Mouse (Mus musculus): ENCODE measurements around the gene Rnd1. TPM values are rescaled to one million over a fixed set of nuclear protein-coding genes. Genes with fewer than 3 reads are reported as not detected.

The Rnd1 gene
- polyA plus RNA-seq, 1 experiment from 2014 or later: 16.4 TPM

DNA sequence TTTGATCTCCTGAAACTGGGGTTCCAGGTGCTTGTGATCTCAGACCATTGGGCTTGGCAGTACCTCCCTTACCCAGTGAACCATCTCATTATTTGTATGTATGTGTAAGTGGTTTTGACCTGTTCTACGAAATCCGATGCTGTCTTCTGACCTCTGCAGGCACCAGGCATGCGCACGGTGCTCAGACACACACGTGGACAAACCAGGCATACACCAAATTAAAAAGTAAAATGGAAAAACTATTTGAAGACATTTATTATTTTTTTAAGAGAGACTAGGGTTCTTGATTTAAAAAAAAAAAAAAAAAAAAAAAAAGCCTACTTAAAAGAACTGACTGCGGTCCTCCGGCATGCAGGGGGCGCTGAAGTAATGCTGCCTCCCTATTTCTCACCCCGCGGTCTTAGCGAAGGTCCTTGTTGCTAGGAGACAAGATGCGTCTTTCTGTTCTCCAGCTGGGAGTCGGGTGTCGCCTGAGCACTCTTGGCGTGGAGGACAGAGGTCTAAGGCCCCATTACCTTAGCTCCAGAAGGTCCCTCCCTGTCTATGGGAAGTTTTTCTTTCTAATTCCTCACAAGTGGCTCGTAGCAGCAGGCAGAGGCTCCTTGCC, 30.6 kb upstream of the Rnd1 start, which contains the start of gene Ccdc65:
Ccdc65 (plus strand) TSS at position 442 of the 607 bp plus-strand sequence.
- H3K4me2 ChIP-seq (ENCODE audit: low read length): peak within 1 kb of the TSS; percentile 49
- H3K36me3 ChIP-seq (ENCODE audit: control insufficient read depth, insufficient read depth): no peaks in the 10 kb centered on the region
- peaks cover 6% of the 10 kb centered on the region; the same call in 1 of the 2 replicates for H3K27me3 ChIP-seq (replicated peaks; ENCODE audit: control insufficient read depth, insufficient read depth, low read length)
- H3K9me3 ChIP-seq (ENCODE audit: control insufficient read depth, low read length): no peaks in the 10 kb centered on the region
- no peaks in the 10 kb centered on the region for H3K4me1 ChIP-seq (replicated peaks; ENCODE audit: control insufficient read depth, insufficient read depth, low read length)
- H3K4me3 ChIP-seq (replicated peaks; ENCODE audit: low read length): peak within 1 kb of the TSS; percentile 40
- H3K9ac ChIP-seq (replicated peaks; ENCODE audit: low read depth, low read length): no peak within 1 kb of the TSS
- ATAC-seq: peak; percentile 47
- no peak within 1 kb of the TSS for H3K27ac ChIP-seq (ENCODE audit: low read length)
- WGBS: 19% methylated on average over 16 of the region's 16 CpGs

DNA sequence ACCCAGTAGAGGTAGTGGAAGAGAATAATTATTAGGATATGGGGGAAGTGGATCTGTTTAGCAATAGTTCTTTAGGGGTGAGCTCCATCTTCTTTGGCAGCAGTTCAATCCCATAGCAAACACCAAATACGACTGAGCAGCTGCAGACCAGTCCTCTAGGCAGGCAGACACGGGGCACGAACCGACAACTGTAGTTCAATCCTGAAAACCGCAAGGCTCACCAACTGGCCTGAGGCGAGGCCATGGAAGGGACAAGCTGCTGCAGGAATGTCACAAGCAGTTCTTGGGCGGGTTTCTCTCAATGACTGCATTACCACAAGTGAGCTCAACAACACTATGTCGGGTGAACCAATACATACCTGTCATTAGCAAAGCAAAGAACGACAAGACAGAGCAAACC, 27.1 kb upstream of the Rnd1 start:
- ATAC-seq: no peak
- Histone ChIP-seq H3K4me3 (replicated peaks; ENCODE audit: low read length) (no peak overlapping the region), H3K27ac (ENCODE audit: low read length) (no peak overlapping the region), H3K27me3 (replicated peaks; ENCODE audit: control insufficient read depth, insufficient read depth, low read length) (peaks cover 17% of the 10 kb centered on the region), H3K9me3 (ENCODE audit: control insufficient read depth, low read length) (no peaks in the 10 kb centered on the region), H3K9ac (replicated peaks; ENCODE audit: low read depth, low read length) (no peak overlapping the region), H3K36me3 (ENCODE audit: control insufficient read depth, insufficient read depth) (no peaks in the 10 kb centered on the region), H3K4me1 (replicated peaks; ENCODE audit: control insufficient read depth, insufficient read depth, low read length) (peaks cover 6% of the 10 kb centered on the region), H3K4me2 (ENCODE audit: low read length) (no peak overlapping the region)
- WGBS: 62% methylated on average over 9 of the region's 9 CpGs

GRCm38 (mm10) chr15:98699190-98700105, 22.2 kb upstream of the Rnd1 start:
- peak; percentile 95 for ATAC-seq
- Histone ChIP-seq H3K9me3 (ENCODE audit: control insufficient read depth, low read length) (no peaks in the 10 kb centered on the region), H3K4me3 (replicated peaks; ENCODE audit: low read length) (peak overlapping the region; percentile 41), H3K9ac (replicated peaks; ENCODE audit: low read depth, low read length) (peak overlapping the region; percentile 57), H3K4me2 (ENCODE audit: low read length) (peak overlapping the region; percentile 58), H3K27ac (ENCODE audit: low read length) (peak overlapping the region; percentile 60), H3K36me3 (ENCODE audit: control insufficient read depth, insufficient read depth) (no peaks in the 10 kb centered on the region), H3K4me1 (replicated peaks; ENCODE audit: control insufficient read depth, insufficient read depth, low read length) (peaks cover 6% of the 10 kb centered on the region), H3K27me3 (replicated peaks; ENCODE audit: control insufficient read depth, insufficient read depth, low read length) (peaks cover 14% of the 10 kb centered on the region)
- 3% methylated on average over 40 of the region's 40 CpGs for WGBS

- no peaks in the 10 kb centered on the region for H3K36me3 ChIP-seq (ENCODE audit: control insufficient read depth, insufficient read depth)
- peaks cover 7% of the 10 kb centered on the region for H3K27me3 ChIP-seq (replicated peaks; ENCODE audit: control insufficient read depth, insufficient read depth, low read length)
- no peak for ATAC-seq
- H3K4me2 ChIP-seq (ENCODE audit: low read length): no peak overlapping the region
- no peak overlapping the region for H3K27ac ChIP-seq (ENCODE audit: low read length)
- H3K4me1 ChIP-seq (replicated peaks; ENCODE audit: control insufficient read depth, insufficient read depth, low read length): peaks cover 12% of the 10 kb centered on the region
- 48% methylated on average over 8 of the region's 8 CpGs for WGBS
- no peak overlapping the region for H3K4me3 ChIP-seq (replicated peaks; ENCODE audit: low read length)
- H3K9me3 ChIP-seq (ENCODE audit: control insufficient read depth, low read length): no peaks in the 10 kb centered on the region
- no peak overlapping the region for H3K9ac ChIP-seq (replicated peaks; ENCODE audit: low read depth, low read length)
Observed at GRCm38 (mm10) chr15:98696216-98696615, 19.0 kb upstream of the Rnd1 start.

DNA sequence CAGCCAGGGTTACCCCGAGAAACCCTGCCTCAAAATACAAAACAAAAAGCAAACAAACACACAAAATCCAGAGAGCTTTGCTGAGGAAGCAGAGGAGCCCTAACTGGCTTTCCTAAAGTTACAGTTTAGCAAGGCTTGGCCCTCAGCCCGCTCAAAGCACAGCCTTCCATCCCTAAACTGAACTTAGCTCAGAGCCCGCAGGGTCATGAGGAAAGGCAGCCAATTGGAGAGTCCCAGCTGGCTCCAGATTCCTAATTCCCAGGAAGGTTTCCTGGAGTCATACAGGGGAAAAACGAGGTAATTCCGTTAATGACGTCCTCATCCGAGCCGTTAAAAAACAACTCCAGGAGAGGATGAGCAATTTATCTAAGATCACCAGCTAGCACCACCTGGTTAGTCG, 18.5 kb upstream of the Rnd1 start:
- no peak for ATAC-seq
- H3K9me3 ChIP-seq (ENCODE audit: control insufficient read depth, low read length): no peaks in the 10 kb centered on the region
- WGBS: 52% methylated on average over 9 of the region's 9 CpGs

DNA sequence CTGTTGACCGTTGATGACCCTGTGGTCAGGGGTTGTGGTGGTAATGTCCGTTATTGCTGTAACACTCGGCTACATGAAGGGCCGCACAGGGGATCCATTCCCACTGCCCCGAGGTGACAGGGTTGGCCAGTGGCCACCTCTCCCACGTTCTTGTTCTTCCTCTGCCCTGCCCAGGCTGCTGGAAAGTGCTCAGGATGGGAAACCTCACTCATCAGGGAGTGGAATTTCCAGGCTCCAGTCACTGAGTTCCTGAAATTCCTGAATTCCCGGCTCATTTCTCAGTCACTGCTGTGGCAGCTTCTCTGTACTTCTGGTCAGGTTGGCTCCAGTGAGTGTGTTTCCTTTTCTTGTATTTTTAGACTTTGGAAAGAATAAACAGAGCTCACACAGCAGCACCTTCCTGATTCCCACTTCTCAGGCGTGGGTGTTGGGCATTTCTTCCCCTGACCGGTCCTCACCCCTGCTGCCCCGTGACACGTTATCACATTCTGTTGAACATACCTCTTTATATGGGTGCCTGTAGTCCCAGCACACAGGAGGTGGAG, 15.0 kb upstream of the Rnd1 start:
- Histone ChIP-seq H3K27ac (ENCODE audit: low read length) (no peak overlapping the region), H3K36me3 (ENCODE audit: control insufficient read depth, insufficient read depth) (no peaks in the 10 kb centered on the region), H3K4me2 (ENCODE audit: low read length) (no peak overlapping the region), H3K27me3 (replicated peaks; ENCODE audit: control insufficient read depth, insufficient read depth, low read length) (no peaks in the 10 kb centered on the region), H3K4me3 (replicated peaks; ENCODE audit: low read length) (no peak overlapping the region), H3K4me1 (replicated peaks; ENCODE audit: control insufficient read depth, insufficient read depth, low read length) (peaks cover 7% of the 10 kb centered on the region), H3K9ac (replicated peaks; ENCODE audit: low read depth, low read length) (no peak overlapping the region), H3K9me3 (ENCODE audit: control insufficient read depth, low read length) (no peaks in the 10 kb centered on the region)
- WGBS: 59% methylated on average over 11 of the region's 11 CpGs
- ATAC-seq: no peak

More for the DNA sequence above, 18.5 kb upstream of the Rnd1 start:
- peaks cover 2% of the 10 kb centered on the region for H3K27me3 ChIP-seq (replicated peaks; ENCODE audit: control insufficient read depth, insufficient read depth, low read length)
- H3K36me3 ChIP-seq (ENCODE audit: control insufficient read depth, insufficient read depth): no peaks in the 10 kb centered on the region
- H3K9ac ChIP-seq (replicated peaks; ENCODE audit: low read depth, low read length): no peak overlapping the region
- no peak overlapping the region for H3K27ac ChIP-seq (ENCODE audit: low read length)
- H3K4me3 ChIP-seq (replicated peaks; ENCODE audit: low read length): no peak overlapping the region
- peaks cover 13% of the 10 kb centered on the region for H3K4me1 ChIP-seq (replicated peaks; ENCODE audit: control insufficient read depth, insufficient read depth, low read length)
- H3K4me2 ChIP-seq (ENCODE audit: low read length): no peak overlapping the region

DNA sequence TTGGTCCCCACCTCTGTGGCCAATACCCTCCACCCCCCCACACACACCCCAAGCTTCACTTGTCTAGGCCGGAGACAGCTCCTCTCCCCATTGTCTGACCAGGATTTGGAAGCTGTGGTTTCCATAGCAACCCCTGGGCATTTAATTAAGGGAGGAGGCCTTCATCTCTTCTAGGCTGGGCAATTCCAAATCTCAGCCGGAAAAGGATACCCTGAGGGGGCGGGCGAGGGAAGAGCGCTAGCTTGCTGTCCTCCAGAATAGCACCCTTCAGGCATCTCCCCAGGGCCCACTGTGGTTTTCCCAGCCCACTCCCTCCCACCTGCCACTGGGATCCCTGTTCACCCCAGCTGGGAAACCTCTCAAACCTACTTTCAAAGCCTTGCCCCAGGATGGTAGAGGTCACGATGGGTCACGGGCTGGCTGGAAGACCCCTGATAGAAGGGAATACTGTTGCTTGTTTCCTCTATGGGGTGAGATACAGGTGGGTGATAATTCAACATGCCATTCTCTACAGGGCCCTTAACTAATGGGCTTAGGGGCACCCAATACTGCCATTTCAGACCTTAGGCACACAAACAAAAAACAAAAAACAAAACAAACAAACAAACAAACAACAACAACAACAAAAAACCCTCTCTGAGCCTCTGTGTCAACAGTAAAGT, 14.4 kb upstream of the Rnd1 start:
- no peak for ATAC-seq
- Histone ChIP-seq H3K4me1 (replicated peaks; ENCODE audit: control insufficient read depth, insufficient read depth, low read length) (peaks cover 7% of the 10 kb centered on the region), H3K9ac (replicated peaks; ENCODE audit: low read depth, low read length) (no peak overlapping the region), H3K36me3 (ENCODE audit: control insufficient read depth, insufficient read depth) (no peaks in the 10 kb centered on the region), H3K27ac (ENCODE audit: low read length) (no peak overlapping the region), H3K9me3 (ENCODE audit: control insufficient read depth, low read length) (no peaks in the 10 kb centered on the region), H3K27me3 (replicated peaks; ENCODE audit: control insufficient read depth, insufficient read depth, low read length) (no peaks in the 10 kb centered on the region), H3K4me2 (ENCODE audit: low read length) (no peak overlapping the region), H3K4me3 (replicated peaks; ENCODE audit: low read length) (no peak overlapping the region)
- WGBS: 10% methylated on average over 7 of the region's 7 CpGs

DNA sequence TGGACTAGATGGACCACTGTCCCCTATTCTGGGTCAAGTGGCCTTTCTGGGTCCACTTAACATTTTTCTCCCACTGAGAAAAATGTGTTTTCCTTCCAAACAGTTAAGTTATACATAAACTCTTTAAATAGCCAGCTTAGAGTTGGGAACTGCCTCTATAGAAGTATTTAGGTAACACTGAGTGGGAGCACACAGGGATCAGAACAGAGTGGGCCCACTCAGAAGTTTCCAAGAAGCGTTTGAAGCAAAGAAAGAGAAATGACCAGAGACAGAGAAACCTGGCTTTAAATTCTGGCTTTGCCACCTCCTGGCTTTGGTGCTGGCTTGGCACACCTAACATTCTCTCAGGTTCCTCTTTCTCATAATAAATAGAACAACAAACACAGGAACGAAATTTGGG, 12.4 kb upstream of the Rnd1 start:
- Histone ChIP-seq H3K9me3 (ENCODE audit: control insufficient read depth, low read length) (no peaks in the 10 kb centered on the region), H3K27me3 (replicated peaks; ENCODE audit: control insufficient read depth, insufficient read depth, low read length) (no peaks in the 10 kb centered on the region), H3K36me3 (ENCODE audit: control insufficient read depth, insufficient read depth) (no peaks in the 10 kb centered on the region), H3K27ac (ENCODE audit: low read length) (no peak overlapping the region), H3K4me1 (replicated peaks; ENCODE audit: control insufficient read depth, insufficient read depth, low read length) (peaks cover 7% of the 10 kb centered on the region), H3K9ac (replicated peaks; ENCODE audit: low read depth, low read length) (no peak overlapping the region), H3K4me2 (ENCODE audit: low read length) (no peak overlapping the region), H3K4me3 (replicated peaks; ENCODE audit: low read length) (no peak overlapping the region)
- WGBS: 71% methylated on average over 2 of the region's 2 CpGs
- no peak for ATAC-seq

DNA sequence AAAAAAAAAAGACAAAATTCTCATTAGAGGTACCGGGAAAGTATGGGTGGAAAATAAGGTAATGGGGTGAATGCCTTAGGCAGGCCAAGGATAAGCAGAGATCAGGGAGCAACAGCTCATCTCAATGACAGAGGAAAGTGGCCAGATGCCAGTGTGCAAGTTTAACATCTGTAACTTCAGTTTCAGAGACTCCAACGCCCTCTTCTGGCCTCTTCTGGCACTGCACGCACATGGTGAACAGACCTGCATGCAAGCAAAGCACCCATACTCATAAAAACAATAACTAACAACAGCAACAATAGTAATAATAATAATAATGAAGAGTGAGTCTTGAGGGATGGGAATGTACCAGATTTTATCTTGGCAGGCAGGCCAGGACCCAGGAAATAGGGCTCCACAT, 8.7 kb upstream of the Rnd1 start:
- H3K4me3 ChIP-seq (replicated peaks; ENCODE audit: low read length): no peak overlapping the region
- no peak overlapping the region for H3K4me2 ChIP-seq (ENCODE audit: low read length)
- H3K36me3 ChIP-seq (ENCODE audit: control insufficient read depth, insufficient read depth): no peaks in the 10 kb centered on the region
- no peaks in the 10 kb centered on the region for H3K4me1 ChIP-seq (replicated peaks; ENCODE audit: control insufficient read depth, insufficient read depth, low read length)
- WGBS: 69% methylated on average over 3 of the region's 3 CpGs
- no peak overlapping the region for H3K27ac ChIP-seq (ENCODE audit: low read length)
- H3K9me3 ChIP-seq (ENCODE audit: control insufficient read depth, low read length): no peaks in the 10 kb centered on the region
- no peak overlapping the region for H3K9ac ChIP-seq (replicated peaks; ENCODE audit: low read depth, low read length)
- no peaks in the 10 kb centered on the region for H3K27me3 ChIP-seq (replicated peaks; ENCODE audit: control insufficient read depth, insufficient read depth, low read length)
- no peak for ATAC-seq

All from forebrain, embryonic 16.5 days (tissue).